In genomic region chrX:36971156-36971555, GRCm38 (mm10) we compare ENCODE assay signal across 25 mouse cellular contexts. TPM values are rescaled to one million over a fixed set of nuclear protein-coding genes. Genes with fewer than 3 reads are reported as not detected.
DNase-seq lines count a peak whose midpoint lies in the region; TF ChIP-seq lines count a peak whose summit lies in the region.
"Had no signal": no experiment of that assay in that cellular context is flagged by ENCODE, and none has a peak within 500 bp of the region (broad histone marks: within the 10 kb centered on the region; RNA-seq: fewer than 3 reads in every experiment).

No protein-coding gene starts in this region.

- peaks cover 5% of the 10 kb centered on the region for H3K36me3 ChIP-seq in spleen, adult 2 months (ENCODE audit: control insufficient read depth, insufficient read depth, low read length)
- H3K36me3 ChIP-seq: forebrain, embryonic 12.5 days; forebrain, embryonic 15.5 days; heart, embryonic 10.5 days had no signal

- TF ChIP-seq POLR2A in spleen, adult 2 months (IDR thresholded peaks at IDR 0.05; ENCODE audit: low read depth, low read length), result no peak

- TF ChIP-seq CTCF in spleen, adult 2 months (IDR thresholded peaks at IDR 0.05; ENCODE audit: extremely low read depth, insufficient read depth, insufficient read length, insufficient replicate concordance), result no peak

- peak; percentile 82 for DNase-seq in heart, adult 11 months
- DNase-seq in heart, adult 9 months (ENCODE audit: low spot score in 2 of 2), result no peak
- DNase-seq in spleen, adult 2 months (ENCODE audit: low read depth in 1 of 2, low spot score in 2 of 2), result no peak
- no peak for DNase-seq in spleen, adult 18-20 months
- DNase-seq in adrenal gland, postnatal 14 days, result peak; percentile 37
- DNase-seq in neural tube, embryonic 10.5 days (ENCODE audit: extremely low spot score, low spot score), result no peak
- no peak for DNase-seq in cerebellum, adult 18-20 months
- DNase-seq: cerebellum, adult 11 months; cerebellum, adult 8-10 months; cerebellum, postnatal 10 days; cerebellum, postnatal 36 days; embryo, embryonic 11 days; gastrocnemius, postnatal 25 days; heart, postnatal 14 days; heart, postnatal 4 days; kidney, adult 18-20 months; kidney, adult 9 months had no signal

- WGBS in spleen, adult 2 months, result 88% methylated on average over 4 of the region's 4 CpGs

- 0 out of 2 replicates have a peak overlapping the region, but pooled peaks have one; percentile 22 for H3K27ac ChIP-seq in spleen, adult 2 months (ENCODE audit: insufficient read depth, low read length)
- H3K27ac ChIP-seq: embryonic facial prominence, embryonic 10.5 days; embryonic facial prominence, embryonic 13.5 days; forebrain, embryonic 12.5 days; forebrain, embryonic 15.5 days; heart, embryonic 10.5 days; hindbrain, embryonic 14.5 days; hindbrain, postnatal 0 days had no signal

- H3K4me3 ChIP-seq in spleen, adult 2 months (ENCODE audit: extremely low read depth, insufficient read depth, insufficient read length), result no peak overlapping the region
- H3K4me3 ChIP-seq: embryonic facial prominence, embryonic 10.5 days; embryonic facial prominence, embryonic 13.5 days; erythroblast, embryonic 14.5 days; forebrain, embryonic 12.5 days; forebrain, embryonic 15.5 days; heart, embryonic 10.5 days had no signal

- H3K27me3 ChIP-seq in spleen, adult 2 months (ENCODE audit: control insufficient read depth, insufficient read depth, low read length), result no peaks in the 10 kb centered on the region
- H3K27me3 ChIP-seq: embryonic facial prominence, embryonic 13.5 days; forebrain, embryonic 12.5 days; forebrain, embryonic 15.5 days had no signal

- no peaks in the 10 kb centered on the region for H3K4me1 ChIP-seq in spleen, adult 2 months (ENCODE audit: control insufficient read depth, insufficient read depth, insufficient read length)
- H3K4me1 ChIP-seq: embryonic facial prominence, embryonic 10.5 days; embryonic facial prominence, embryonic 13.5 days; forebrain, embryonic 12.5 days; forebrain, embryonic 15.5 days; heart, embryonic 10.5 days had no signal

RNA-seq across cellular contexts. Expression of gene Sept6, which starts 20.4 kb away (rescaled TPM):
- 45.0 and 55.5 TPM in 2 replicates for polyA plus RNA-seq in spleen, adult 2 months (2012; rRNA removed)
- 17.6 and 22.6 TPM in 2 replicates for total RNA-seq in adrenal gland, postnatal 14 days (2021)

Comparison
In these comparisons a context has a peak if more than half of its experiments do, and no peak if none do; other contexts are left out.
1. DNase-seq: peak in heart, adult 11 months (single experiment) and adrenal gland, postnatal 14 days (single experiment); none in heart, adult 9 months (0 of 2), spleen, adult 2 months (0 of 2), spleen, adult 18-20 months (0 of 2), neural tube, embryonic 10.5 days (single experiment) and cerebellum, adult 18-20 months (0 of 2).